Mouse (Mus musculus): ENCODE measurements around the gene Cybc1.

Gene Cybc1

DNA sequence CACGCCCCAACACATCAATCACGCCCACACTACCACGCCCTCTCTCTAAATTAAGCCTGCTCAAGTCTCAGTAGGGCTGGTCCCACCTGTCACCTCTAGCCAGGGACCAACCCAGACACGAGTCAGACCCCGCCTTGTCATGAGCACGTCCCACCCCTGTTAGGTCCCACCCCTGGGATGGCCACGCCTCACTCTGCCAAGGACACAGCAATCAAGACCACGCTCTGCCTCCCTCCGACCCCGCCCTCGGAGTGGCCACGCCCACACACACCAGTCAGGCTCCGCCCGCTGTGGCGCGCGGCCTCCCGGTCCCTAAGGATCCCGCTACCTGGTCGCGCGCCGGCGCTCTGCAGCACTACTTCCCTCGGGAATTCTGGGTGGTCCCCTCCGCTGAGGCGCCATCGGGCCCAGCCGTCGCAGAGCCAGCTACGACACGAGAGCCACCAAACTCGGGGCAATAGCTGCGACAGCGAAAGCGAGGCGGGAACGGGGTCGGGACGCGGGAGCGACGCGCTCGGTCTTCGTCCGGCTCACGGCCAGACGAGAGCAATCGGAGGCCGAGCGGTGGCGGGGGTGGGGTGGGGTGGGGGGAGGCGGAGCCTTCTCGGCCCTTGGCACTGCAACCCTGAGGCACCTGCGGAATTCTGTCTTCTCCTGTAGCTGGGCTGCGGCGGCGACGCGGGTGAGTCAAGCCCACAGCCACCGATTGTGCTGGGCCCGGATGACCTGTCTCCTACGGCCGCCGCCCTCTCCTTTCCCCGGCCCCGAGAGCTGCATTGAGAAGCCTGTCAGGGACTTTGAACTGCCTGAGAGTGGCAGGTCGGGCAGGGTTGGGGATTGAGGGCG, 24.7 kb downstream of the Cybc1 start, which contains the start of the genes Hexdc and Ogfod3:
Gene Hexdc (plus strand): TSS at position 273 of the 846 bp plus-strand sequence.
Gene Ogfod3 (minus strand): TSS at position 551 of the 846 bp plus-strand sequence.
- DNase-seq = peak; percentile 99

GRCm38 (mm10) chr11:121203859-121204160, 25.3 kb downstream of the Cybc1 start:
- no peak for DNase-seq

DNA sequence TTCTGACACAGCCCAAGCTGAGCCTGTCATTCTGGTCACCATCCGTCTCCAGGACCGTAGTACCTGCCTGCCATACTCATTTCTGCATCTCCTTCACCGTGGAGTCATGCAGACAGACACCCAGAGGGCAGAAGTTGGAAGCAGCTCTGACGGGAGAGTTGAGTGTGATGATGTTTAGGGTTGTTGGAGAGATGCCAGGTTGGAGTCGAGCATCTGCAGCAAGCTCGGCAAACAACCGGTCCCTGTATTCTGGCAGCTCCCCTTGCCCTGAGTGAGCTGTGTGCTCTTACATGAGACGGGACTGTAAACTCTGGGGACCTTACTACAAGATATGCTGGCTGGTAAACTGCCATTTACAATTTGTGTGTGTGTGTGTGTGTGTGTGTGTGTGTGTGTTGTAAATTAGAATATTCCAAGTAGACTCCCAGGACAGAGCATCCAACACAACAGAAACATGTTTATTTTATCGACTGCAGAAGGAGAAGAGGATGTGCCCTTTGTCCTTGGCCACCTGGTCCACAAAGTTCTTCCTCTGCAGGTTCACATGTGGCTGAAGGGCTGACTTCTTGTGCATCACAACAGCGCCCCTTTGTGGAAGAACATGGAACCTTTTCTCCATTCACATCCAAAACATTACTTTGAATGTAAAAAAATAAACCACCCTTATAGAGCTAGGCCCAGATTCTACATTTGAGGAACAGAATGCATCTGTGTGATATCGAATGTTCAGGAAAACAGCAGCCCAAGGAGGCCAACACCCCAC, 27.5 kb downstream of the Cybc1 start:
- peak; percentile 46 for DNase-seq

DNA sequence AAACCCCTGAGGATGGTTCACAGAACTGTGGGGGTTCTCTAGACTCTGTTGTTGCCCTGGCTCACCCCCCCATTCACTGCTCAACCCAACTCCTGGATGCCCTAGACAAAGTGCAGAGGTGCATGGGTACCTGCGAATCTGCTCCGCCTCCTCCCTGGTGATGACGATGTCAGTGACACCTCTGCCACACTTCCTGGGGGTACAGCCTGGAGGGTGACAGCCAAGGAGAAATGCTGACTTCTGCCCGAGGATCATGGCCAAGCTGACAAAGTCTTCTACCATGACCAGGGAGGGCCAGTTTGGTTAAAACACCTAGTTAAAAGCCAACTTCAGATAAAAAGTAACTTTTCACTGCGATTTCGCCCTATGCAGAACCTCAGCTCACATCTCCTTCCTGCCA, 28.3 kb downstream of the Cybc1 start:
- no peak for DNase-seq

DNA sequence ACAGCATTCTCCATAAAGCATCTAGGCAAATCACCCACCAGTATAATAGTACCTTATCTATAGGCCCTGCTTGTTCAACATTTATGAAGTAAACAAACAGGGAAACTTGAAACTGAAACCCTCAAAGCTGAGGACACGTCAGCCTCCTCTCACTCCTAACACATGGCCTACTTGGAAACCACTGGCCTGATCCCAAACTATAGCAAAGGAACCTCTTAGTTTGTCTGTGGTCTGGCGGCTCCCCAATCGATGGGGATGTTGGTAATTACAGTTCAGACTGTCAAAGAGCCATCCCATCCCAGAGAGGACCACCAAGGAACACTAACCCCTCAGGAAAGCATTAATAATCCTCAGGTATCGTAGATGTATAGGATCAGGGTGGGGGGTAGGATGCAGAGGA, 29.3 kb downstream of the Cybc1 start:
- DNase-seq = no peak

DNA sequence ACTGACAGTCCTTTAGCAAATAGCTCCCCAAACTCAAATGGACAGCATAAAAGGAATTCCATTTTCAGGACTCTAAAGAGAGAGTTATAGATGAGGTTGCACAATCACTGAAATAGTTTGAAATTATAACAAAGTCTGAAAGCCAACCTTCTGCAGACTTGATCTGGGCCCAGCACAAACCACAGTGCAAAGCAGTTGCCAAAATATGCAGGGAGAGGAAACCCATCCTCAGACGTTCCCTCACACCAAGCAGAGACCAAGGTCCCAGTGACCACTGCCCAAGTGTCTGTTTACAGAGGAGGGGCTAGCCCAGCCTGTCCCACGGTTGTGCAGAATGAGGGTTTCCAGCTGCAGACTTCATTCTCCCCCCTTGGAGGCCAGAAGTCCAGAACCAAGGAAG, 30.5 kb downstream of the Cybc1 start:
- no peak for DNase-seq

- DNase-seq = no peak
These were observed 35.7 kb downstream of the Cybc1 start for GRCm38 (mm10) chr11:121193415-121193814.

DNA sequence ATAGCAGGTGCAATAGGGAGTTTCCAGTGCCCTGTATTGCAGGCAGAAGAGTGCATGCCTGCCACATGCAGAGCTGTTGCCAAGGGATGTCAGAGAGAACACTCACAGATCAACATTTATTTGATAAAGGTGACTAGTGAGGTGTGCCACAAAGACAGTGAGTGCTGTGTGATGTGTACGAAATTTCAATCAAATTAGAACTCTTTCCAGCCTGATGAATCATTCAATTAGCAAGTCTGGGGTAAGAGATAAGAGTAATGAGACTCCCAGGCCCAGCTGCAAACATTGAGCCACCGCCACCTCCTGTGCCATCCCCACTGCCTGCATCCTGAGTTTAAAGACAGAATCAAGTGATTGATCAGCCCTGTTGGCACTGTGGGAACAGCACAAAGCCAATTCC, 36.4 kb downstream of the Cybc1 start:
- DNase-seq = no peak

- DNase-seq = no peak
These were observed 39.4 kb downstream of the Cybc1 start for GRCm38 (mm10) chr11:121189681-121190080.

DNA sequence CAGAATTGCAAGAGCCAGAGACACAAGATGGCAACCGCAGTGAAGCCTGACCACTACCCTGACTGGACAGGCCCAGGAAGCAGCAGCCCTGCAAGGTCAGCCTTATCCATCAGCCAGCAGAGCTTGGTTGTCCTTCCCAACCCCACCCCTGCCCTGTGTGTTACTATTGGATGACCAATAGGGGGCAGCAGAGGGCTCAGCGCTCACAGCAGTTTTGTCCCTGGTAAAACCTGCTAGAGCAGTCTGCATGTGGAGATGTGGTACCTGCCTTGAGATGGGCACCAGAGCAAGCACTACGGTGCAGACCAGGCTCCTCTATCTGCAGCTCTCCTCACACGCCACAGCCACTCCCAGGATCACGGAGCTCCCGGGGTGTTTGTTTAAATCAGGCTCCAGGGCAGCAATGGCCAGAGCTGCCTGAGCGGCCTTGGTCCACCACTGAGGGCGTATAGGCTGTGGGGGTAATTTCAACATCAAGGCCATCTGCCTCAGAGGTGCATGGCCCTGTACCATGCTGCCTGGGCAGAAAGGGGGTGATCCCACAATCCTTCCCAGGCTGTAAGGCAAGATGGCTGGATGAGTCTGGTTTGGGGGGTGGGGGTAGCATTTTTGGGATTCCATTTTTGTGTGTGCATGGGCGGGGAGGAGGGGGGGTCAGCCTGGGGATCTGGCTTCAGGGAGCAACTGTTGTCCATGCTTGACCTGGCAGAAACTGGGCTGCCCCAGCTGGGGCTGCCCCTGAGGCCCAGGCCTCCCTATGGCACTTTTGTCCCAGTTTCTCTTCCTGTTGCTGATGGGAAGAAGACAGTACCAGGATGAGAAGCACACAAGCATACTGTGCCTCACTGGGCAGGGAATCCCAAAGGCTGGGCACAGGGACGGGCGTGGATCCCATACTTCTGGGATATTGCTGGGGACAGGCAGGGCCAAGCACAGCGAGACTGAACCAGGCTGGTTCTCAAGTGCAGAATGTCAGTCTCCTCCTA, 52.5 kb downstream of the Cybc1 start:
- peak; percentile 71 for DNase-seq

- no peak for DNase-seq
These were observed 54.9 kb downstream of the Cybc1 start for GRCm38 (mm10) chr11:121174234-121174633.

GRCm38 (mm10) chr11:121173203-121173602, 55.9 kb downstream of the Cybc1 start:
- no peak for DNase-seq

Data from thymus, postnatal 4 days (tissue).